Mouse (Mus musculus) liver, postnatal 0 days (tissue): ENCODE results near the gene Nup133. TPM values are rescaled to one million over a fixed set of nuclear protein-coding genes. Genes with fewer than 3 reads are reported as not detected.
"Not testable (repeated sequence)": the region's sequence is repeated elsewhere in the genome, so short reads cannot be mapped to it uniquely, and the experiment has no call there.

Experiments used
- ATAC-seq: fragments of 200-750 bp; cut with Nextera tagmentation; 2 replicates; pipeline ENCODE4 v1.8.0; 2017; ENCODE audit warnings: mild to moderate bottlenecking, moderate library complexity
- DNase-seq: peaks from one replicate; pipeline ENCODE4 v3.0.0-alpha.2; 2016
- H3K27ac ChIP-seq: fragments of 300-500 bp; sonication (generic); 2 replicates; pipeline ENCODE4 v1.5.1; 2014; ENCODE audit warnings: antibody characterized with exemption, moderate library complexity, mild to moderate bottlenecking, low read depth
- H3K27me3 ChIP-seq: fragments of 300-500 bp; sonication (generic); 2 replicates; pipeline ENCODE4 v1.6.1; 2014; ENCODE audit warnings: low read length, control low read depth, mixed read lengths; ENCODE audit not compliant: insufficient read depth
- H3K36me3 ChIP-seq: fragments of 300-500 bp; sonication (generic); replicated peaks from 2 replicates; pipeline ENCODE4 v1.6.1; 2014; ENCODE audit warnings: mild to moderate bottlenecking, control low read depth, low read length, moderate library complexity, mixed read lengths; ENCODE audit not compliant: insufficient read depth
- H3K4me1 ChIP-seq: fragments of 300-500 bp; sonication (generic); 2 replicates; pipeline ENCODE4 v1.6.1; 2014; ENCODE audit warnings: antibody characterized with exemption, mild to moderate bottlenecking, control low read depth; ENCODE audit not compliant: insufficient read depth
- H3K4me2 ChIP-seq: fragments of 300-500 bp; sonication (generic); 2 replicates; pipeline ENCODE4 v1.6.1; 2014; ENCODE audit warnings: low read depth, mild to moderate bottlenecking, low read length, moderate library complexity, mixed read lengths
- H3K4me3 ChIP-seq: fragments of 300-500 bp; sonication (generic); 2 replicates; pipeline ENCODE4 v1.5.1; 2014; ENCODE audit warnings: low read depth, low read length
- H3K9ac ChIP-seq: fragments of 300-500 bp; sonication (generic); replicated peaks from 2 replicates; pipeline ENCODE4 v1.6.1; 2014; ENCODE audit warnings: mild to moderate bottlenecking, moderate library complexity
- H3K9me3 ChIP-seq: fragments of 300-500 bp; sonication (generic); 2 replicates; pipeline ENCODE4 v1.6.1; 2016; ENCODE audit warnings: mild to moderate bottlenecking, control low read depth, low read length, mixed read lengths
- CTCF ChIP-seq: sonication (generic); IDR thresholded peaks from 2 replicates; pipeline ENCODE4 v1.5.1; 2016; ENCODE audit warnings: antibody characterized with exemption, low read depth
- EP300 ChIP-seq: IDR thresholded peaks from 2 replicates; pipeline ENCODE4 v1.6.1; 2016; ENCODE audit warnings: antibody characterized with exemption, low read depth, mild to moderate bottlenecking
- WGBS: fragments of 180-500 bp; shearing (Covaris S2); extraction: QIAGEN DNeasy Blood & Tissue Kit; methylation state at CpG from one replicate; pipeline ENCODE4 v1.1.7; 2014; ENCODE audit not compliant: insufficient replicate concordance; 5-methylcytosine and 5-hydroxymethylcytosine counted together
- polyA plus RNA-seq: library from polyadenylated mRNA; unstranded; fragments of >200 nt; fragmentation: Nextera tagmentation; extraction: Ambion mirVana; gene quantifications from 2 replicates; pipeline ENCODE4 v1.2.1, GENCODE M21; 2015

Nup133 gene
- polyA plus RNA-seq, 1 experiment from 2014 or later: 9.1 TPM

GRCm38 (mm10) chr8:123978166-123978838, 29.2 kb upstream of the Nup133 start:
- H3K27ac ChIP-seq: peak overlapping the region; percentile 81
- peak overlapping the region; percentile 28 for H3K9ac ChIP-seq
- TF ChIP-seq EP300: 0 out of 2 replicates have a peak, but pooled peaks have one; percentile 7
- TF ChIP-seq CTCF: no peak
- ATAC-seq (no peak), DNase-seq (no peak)
- no peaks in the 10 kb centered on the region for H3K27me3 ChIP-seq
- peaks cover 40% of the 10 kb centered on the region for H3K4me1 ChIP-seq
- no peaks in the 10 kb centered on the region for H3K9me3 ChIP-seq
- peak overlapping the region; percentile 75 for H3K4me2 ChIP-seq
- peaks cover 41% of the 10 kb centered on the region for H3K36me3 ChIP-seq
- 46% methylated on average over 14 of the region's 14 CpGs for WGBS
- H3K4me3 ChIP-seq: peak overlapping the region; percentile 97

GRCm38 (mm10) chr8:123977499-123977898, 28.4 kb upstream of the Nup133 start:
- DNase-seq: no peak
- TF ChIP-seq CTCF: no peak
- TF ChIP-seq EP300: no peak
- WGBS: 91% methylated on average over 4 of the region's 4 CpGs
- no peak for ATAC-seq
- peaks cover 46% of the 10 kb centered on the region for H3K36me3 ChIP-seq
- H3K4me1 ChIP-seq: peaks cover 42% of the 10 kb centered on the region
- H3K27ac ChIP-seq: peak overlapping the region; percentile 81; the same call in 1 of the 2 replicates
- peak overlapping the region; percentile 97 for H3K4me3 ChIP-seq
- no peaks in the 10 kb centered on the region for H3K9me3 ChIP-seq
- H3K4me2 ChIP-seq: peak overlapping the region; percentile 75
- H3K9ac ChIP-seq: peak overlapping the region; percentile 28; the same call in 1 of the 2 replicates
- no peaks in the 10 kb centered on the region for H3K27me3 ChIP-seq

- Histone ChIP-seq H3K36me3 (peaks cover 72% of the 10 kb centered on the region), H3K9me3 (no peaks in the 10 kb centered on the region), H3K4me3 (no peak overlapping the region), H3K9ac (no peak overlapping the region), H3K4me1 (peaks cover 26% of the 10 kb centered on the region), H3K4me2 (no peak overlapping the region), H3K27me3 (no peaks in the 10 kb centered on the region), H3K27ac (peak overlapping the region; percentile 81)
- ATAC-seq (peak; percentile 88), DNase-seq (peak; percentile 37)
- TF ChIP-seq EP300: peak; percentile 46
- no peak for TF ChIP-seq CTCF
- WGBS: 65% methylated on average over 1 of the region's 1 CpGs
These were observed 24.4 kb upstream of the Nup133 start for GRCm38 (mm10) chr8:123973495-123973894.

- TF ChIP-seq EP300 (no peak), CTCF (peak; percentile 57)
- ATAC-seq (0 out of 2 replicates have a peak, but pooled peaks have one; percentile 38), DNase-seq (no peak)
- peaks cover 4% of the 10 kb centered on the region; the same call in 1 of the 2 replicates for H3K4me1 ChIP-seq
- no peak overlapping the region for H3K4me2 ChIP-seq
- no peak overlapping the region for H3K27ac ChIP-seq
- peaks cover 93% of the 10 kb centered on the region for H3K36me3 ChIP-seq
- H3K9me3 ChIP-seq: no peaks in the 10 kb centered on the region
- H3K27me3 ChIP-seq: no peaks in the 10 kb centered on the region
- WGBS: 70% methylated on average over 2 of the region's 2 CpGs
- H3K4me3 ChIP-seq: no peak overlapping the region
- no peak overlapping the region for H3K9ac ChIP-seq
These were observed 17.8 kb upstream of the Nup133 start for GRCm38 (mm10) chr8:123966896-123967295.

- no peaks in the 10 kb centered on the region for H3K27me3 ChIP-seq
- ATAC-seq: no peak
- no peak for DNase-seq
- H3K4me1 ChIP-seq: no peaks in the 10 kb centered on the region; the same call in 1 of the 2 replicates
- H3K9me3 ChIP-seq: no peaks in the 10 kb centered on the region
- no peak overlapping the region for H3K4me3 ChIP-seq
- no peak overlapping the region for H3K4me2 ChIP-seq
- peaks cover 93% of the 10 kb centered on the region for H3K36me3 ChIP-seq
- no peak overlapping the region for H3K27ac ChIP-seq
- WGBS: 78% methylated on average over 1 of the region's 1 CpGs
- H3K9ac ChIP-seq: no peak overlapping the region
- no peak for TF ChIP-seq EP300
- no peak for TF ChIP-seq CTCF
These were observed 12.3 kb upstream of the Nup133 start for GRCm38 (mm10) chr8:123961371-123961770.

- H3K9me3 ChIP-seq, H3K9ac ChIP-seq, H3K4me2 ChIP-seq, H3K4me1 ChIP-seq, H3K27me3 ChIP-seq, DNase-seq, H3K27ac ChIP-seq, H3K4me3 ChIP-seq: not testable (repeated sequence)
- 70% methylated on average over 5 of the region's 5 CpGs for WGBS
- H3K36me3 ChIP-seq: peaks cover 93% of the 10 kb centered on the region
- peak; percentile 49; the same call in 1 of the 2 replicates for ATAC-seq
These were observed 11.5 kb upstream of the Nup133 start for GRCm38 (mm10) chr8:123960556-123960955.
